Mouse (Mus musculus) lung, postnatal 36 days (tissue): ENCODE measurements at regions not wholly inside any gene's neighbourhood (a gene's known extent, or its start where the extent isn't known, plus 50 kb on each side); places are given as distances from the start of the nearest gene placed in this dataset.
A peak's percentile ranks its signal among the peaks of the same experiment; 100 is the strongest.
"Not testable (repeated sequence)": the region's sequence is repeated elsewhere in the genome, so short reads cannot be mapped to it uniquely, and the experiment has no call there.

Experiments used
- DNase-seq: peaks from one replicate; pipeline ENCODE4 v3.0.0; 2022; ENCODE audit warnings: mixed read lengths

- DNase-seq: no peak
These were observed 170.6 kb upstream of the Slc25a13 start for GRCm38 (mm10) chr6:6387571-6387970.

- DNase-seq: no peak
These were observed 168.0 kb upstream of the Slc25a13 start for GRCm38 (mm10) chr6:6384971-6385370.

DNA sequence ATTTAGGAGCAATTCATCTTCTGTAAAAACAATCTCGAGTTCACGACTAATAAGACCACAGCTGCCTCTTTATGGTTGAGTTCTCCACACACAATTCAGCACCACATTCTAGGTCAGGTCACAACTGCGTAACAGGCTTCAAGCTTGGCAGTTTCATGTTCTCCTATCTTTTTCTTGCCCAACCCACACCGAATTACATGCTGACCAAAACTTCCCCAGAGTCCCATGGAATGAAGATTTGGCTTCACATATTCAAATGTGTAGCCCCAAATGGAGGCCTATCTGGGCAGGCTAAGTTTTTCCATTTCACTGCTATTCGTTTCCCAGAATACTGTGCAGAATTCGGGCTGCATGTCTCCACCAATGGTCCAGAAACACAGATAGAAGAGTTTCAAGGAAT lies 167.5 kb upstream of the Slc25a13 start:
- DNase-seq: no peak

GRCm38 (mm10) chr6:6372421-6372820 lies 155.4 kb upstream of the Slc25a13 start:
- no peak for DNase-seq

- DNase-seq: peak; percentile 5
These were observed 154.6 kb upstream of the Slc25a13 start for GRCm38 (mm10) chr6:6371444-6372093.

- no peak for DNase-seq
These were observed 147.1 kb upstream of the Slc25a13 start for GRCm38 (mm10) chr6:6364037-6364436.

- no peak for DNase-seq
These were observed 145.8 kb upstream of the Slc25a13 start for GRCm38 (mm10) chr6:6362678-6363354.

- not testable (repeated sequence) for DNase-seq
These were observed 144.2 kb upstream of the Slc25a13 start for GRCm38 (mm10) chr6:6361181-6361580.

- DNase-seq: no peak
These were observed 140.5 kb upstream of the Slc25a13 start for GRCm38 (mm10) chr6:6357477-6357876.

- DNase-seq: no peak
These were observed 140.0 kb upstream of the Slc25a13 start for GRCm38 (mm10) chr6:6356967-6357366.

GRCm38 (mm10) chr6:6335251-6335650 lies 118.3 kb upstream of the Slc25a13 start:
- no peak for DNase-seq

DNA sequence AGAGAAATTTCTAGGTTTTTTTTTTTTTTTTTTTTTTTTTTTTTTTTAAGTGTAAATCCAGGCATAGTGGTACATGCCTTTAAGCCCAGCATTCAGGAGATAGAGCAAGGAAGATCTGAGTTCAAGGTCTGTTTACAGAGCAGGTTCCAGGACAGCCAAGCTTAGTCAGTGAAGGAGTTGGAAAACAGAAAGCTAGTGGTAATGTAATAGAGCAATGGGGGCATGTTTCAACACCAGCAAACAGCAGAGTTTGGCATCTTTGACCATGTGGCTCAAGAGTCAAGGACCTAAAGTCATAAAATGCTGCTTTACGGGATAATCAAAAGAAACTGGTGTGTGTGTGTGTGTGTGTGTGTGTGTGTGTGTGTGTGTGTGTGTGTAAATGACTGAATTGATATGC lies 113.3 kb upstream of the Slc25a13 start:
- no peak for DNase-seq

DNA sequence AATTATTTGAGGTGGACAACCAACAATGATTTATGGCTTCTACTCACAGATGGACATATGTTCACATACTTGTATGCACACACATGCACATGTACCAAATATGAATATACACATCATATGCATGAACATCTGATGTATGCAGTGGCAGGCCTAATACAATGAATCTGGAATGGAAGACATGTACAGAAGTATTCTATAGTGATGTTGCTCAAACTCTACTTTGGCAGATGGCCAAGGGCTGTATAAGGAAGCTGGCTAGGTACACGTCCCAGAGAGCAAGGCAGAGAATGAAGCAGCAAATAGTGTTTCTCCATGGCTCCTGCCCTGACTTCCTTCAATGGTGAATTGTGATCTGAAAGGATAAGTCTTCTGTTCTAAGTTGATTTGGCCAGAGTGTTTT lies 108.5 kb upstream of the Slc25a13 start:
- DNase-seq: no peak

DNA sequence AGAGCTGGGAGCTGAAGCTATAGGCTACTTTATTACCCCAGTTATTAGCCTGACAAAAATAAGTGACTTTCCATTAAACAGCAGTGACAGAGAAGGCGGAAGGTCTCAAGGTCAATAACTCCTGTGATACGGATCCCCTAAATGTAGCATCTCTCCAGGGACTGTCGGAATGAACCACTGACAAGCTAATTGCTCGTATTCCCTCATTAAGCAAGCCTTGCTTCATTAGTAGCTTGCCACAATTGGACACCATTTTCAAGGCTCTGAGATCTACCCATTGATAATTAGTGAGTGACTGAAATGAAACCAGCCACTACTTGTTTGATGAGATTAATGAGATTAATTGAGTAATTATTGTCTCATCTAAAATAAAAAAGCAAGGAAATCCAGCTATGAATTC lies 99.8 kb upstream of the Slc25a13 start:
- DNase-seq: no peak

- no peak for DNase-seq
These were observed 96.2 kb upstream of the Slc25a13 start for GRCm38 (mm10) chr6:6313171-6313570.

GRCm38 (mm10) chr6:6310213-6310612 lies 93.2 kb upstream of the Slc25a13 start:
- DNase-seq: peak; percentile 6

DNA sequence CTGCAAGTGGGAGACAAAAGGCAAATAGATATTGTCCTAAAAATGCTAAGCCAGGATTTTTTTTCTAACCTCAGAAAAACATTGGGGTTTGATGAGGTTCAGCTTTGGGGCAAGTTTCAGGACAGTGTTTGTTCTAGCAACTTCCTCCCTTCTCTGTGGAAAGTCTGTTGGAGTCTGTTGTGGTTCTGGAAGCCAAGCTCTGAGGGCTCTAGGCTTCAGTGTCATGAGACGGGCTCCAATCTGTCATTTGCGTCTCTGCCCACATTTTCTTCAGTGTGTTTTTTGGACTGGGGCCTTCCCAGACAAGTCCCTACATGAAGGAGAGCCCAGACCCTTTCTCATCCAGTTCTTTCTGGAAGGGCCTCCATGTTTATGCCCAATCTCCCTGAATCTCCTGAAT lies 90.6 kb upstream of the Slc25a13 start:
- no peak for DNase-seq

DNA sequence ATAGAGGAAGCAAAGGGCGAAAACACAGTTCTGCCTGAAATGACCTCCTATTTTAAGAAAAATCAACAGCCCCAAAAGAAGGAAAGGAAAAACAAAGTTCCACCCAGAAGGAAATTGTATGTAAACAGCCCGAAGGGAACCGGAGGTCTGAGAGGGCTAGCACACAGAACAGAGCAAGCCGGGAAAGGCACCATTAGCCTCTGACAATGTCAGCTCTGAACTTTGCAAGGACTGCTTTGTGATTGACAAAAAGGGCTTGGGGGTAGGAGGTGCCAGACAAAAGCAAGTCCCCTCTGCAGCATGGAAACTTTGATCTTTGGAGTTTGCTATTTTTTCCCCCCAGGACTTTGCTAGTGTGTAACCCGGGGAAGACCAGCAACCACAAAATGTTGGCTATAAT lies 86.8 kb upstream of the Slc25a13 start:
- peak; percentile 3 for DNase-seq

DNA sequence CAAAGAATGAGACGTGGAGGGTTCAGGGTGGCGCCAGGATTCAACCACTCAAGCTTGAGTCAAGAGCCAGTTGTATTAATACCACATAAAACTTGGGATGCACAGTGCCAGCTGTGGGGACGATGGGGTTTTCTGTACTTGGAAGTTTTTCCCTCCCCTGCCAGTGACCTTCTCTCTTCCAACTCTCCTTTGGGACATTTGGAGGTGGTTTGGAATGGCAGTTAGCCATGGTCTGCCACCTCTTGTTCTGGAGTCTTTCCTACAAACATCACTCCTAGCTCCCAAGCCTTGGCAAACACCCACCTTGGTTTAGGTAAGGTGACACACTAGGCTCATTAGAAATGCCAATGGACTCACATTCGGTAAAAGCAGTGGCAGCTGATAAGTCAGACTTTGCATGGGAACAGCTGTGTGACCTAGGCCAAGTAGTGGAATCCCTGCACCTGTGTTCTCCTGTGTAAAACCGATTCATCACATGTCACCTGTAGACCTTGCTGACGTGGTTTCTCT lies 84.1 kb upstream of the Slc25a13 start:
- DNase-seq: no peak

- DNase-seq: peak; percentile 34
These were observed 82.2 kb upstream of the Slc25a13 start for GRCm38 (mm10) chr6:6298867-6299852.

DNA sequence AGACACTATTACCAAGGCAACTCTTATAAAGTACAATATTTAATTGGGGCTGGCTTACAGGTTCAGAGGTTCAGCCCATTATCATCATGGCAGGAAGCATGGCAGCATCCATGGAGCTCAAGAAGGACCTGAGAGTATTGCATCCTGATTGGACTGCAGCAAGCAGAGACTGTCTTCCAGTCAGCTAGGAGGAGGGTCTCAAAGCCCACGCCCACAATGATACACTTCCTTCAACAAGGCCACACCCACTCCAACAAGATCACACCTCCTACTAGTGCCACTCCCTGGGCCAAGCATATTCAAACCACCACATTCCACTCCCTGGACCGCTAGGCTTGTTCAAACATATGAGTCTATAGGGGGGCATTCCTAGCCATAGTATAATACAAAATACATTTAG lies 78.6 kb upstream of the Slc25a13 start:
- not testable (repeated sequence) for DNase-seq

GRCm38 (mm10) chr6:6291781-6292180 lies 74.8 kb upstream of the Slc25a13 start:
- DNase-seq: no peak

GRCm38 (mm10) chr6:6290427-6290826 lies 73.5 kb upstream of the Slc25a13 start:
- DNase-seq: no peak
